Mouse (Mus musculus): Measurements from ENCODE around the gene Agxt. TPM values are rescaled to one million over a fixed set of nuclear protein-coding genes. Genes with fewer than 3 reads are reported as not detected.

Agxt gene
- polyA plus RNA-seq (2012; rRNA removed): not detected in 2 replicates

DNA sequence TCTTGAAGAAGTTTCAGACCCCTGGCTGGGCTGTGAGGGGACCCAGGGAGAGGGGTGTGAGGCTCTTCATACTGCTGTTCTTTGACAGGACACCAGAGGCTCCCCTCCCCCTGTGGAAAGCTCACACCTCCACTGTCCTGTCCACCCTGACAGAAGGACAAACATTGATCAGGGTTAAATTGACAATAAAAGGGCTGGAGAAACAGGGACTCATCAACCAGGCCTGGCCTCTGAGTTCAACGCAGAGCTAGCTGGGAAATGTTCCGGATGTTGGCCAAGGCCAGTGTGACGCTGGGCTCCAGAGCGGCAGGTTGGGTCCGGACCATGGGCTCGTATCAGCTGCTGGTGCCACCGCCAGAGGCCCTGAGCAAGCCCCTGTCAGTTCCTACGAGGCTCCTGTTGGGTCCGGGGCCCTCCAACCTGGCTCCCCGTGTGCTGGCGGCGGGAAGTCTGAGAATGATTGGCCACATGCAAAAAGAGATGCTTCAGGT, at the start of gene Agxt:
Agxt (plus strand) TSS at position 205 of the 491 bp plus-strand sequence.

GRCm38 (mm10) chr1:93101571-93102061, 33.4 kb upstream of the Agxt start, which contains the start of gene Kif1a:
Gene Kif1a, minus strand, starts transcription at chr1:93101951.

GRCm38 (mm10) chr1:93160501-93161133, 25.6 kb downstream of the Agxt start, which contains the start of gene 2310007B03Rik:
Gene 2310007B03Rik, minus strand, starts transcription at chr1:93160948.

DNA sequence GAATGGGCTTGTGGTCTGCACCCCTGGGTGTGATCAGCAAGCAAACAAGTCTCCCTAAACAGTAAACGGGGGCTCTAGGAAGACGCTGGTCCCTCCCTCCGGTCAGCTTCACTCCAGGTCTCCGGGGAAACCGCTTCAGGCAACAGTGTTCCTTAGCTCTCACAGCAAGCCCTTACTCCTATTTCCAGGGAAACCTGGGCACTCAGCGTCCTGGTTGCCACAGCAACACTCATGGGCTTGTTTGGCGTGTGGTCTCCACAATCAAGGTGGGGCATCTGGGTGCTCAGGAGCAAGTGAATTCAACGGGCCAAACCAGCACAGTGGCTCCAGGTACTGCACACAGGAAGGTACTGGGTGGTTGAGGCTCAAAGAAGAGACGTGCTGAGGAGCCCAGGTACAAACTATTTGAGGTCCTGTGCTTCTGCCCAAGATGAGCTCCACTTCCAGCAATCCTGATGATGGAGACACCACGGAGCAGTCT, 33.3 kb downstream of the Agxt start, which contains the start of gene Crocc2:
Crocc2 (plus strand) TSS at position 431 of the 481 bp plus-strand sequence.

Other genes starting within 250 kb of the Agxt start
- gene Ankmy1, start 232.3 kb upstream of the Agxt start, polyA plus RNA-seq (2012; rRNA removed): 0.09 TPM in 1 of 2 replicates, not detected in the other
- 15.1 and 35.8 TPM in 2 replicates for gene Dusp28, start 228.3 kb upstream of the Agxt start, polyA plus RNA-seq (2012; rRNA removed)
- gene Rnpepl1, start 224.5 kb upstream of the Agxt start, polyA plus RNA-seq (2012; rRNA removed): 130 and 203 TPM in 2 replicates
- 24.2 and 34.5 TPM in 2 replicates for gene Capn10, start 200.9 kb upstream of the Agxt start, polyA plus RNA-seq (2012; rRNA removed)
- gene Gpr35, start 184.4 kb upstream of the Agxt start, polyA plus RNA-seq (2012; rRNA removed): 1.6 and 4.7 TPM in 2 replicates
- gene Aqp12, start 128.9 kb upstream of the Agxt start, polyA plus RNA-seq (2012; rRNA removed): not detected in 2 replicates
- 1.5 and 2.3 TPM in 2 replicates for gene Kif1a, start 33.3 kb upstream of the Agxt start, polyA plus RNA-seq (2012; rRNA removed)
- 5.2 and 9.1 TPM in 2 replicates for gene 2310007B03Rik, start 25.7 kb downstream of the Agxt start, polyA plus RNA-seq (2012; rRNA removed)
- 0.03 and 0.04 TPM in 2 replicates for gene Crocc2, start 33.5 kb downstream of the Agxt start, polyA plus RNA-seq (2012; rRNA removed)
- gene Sned1, start 100.6 kb downstream of the Agxt start, polyA plus RNA-seq (2012; rRNA removed): 1.0 and 2.7 TPM in 2 replicates
- 2.4 and 3.0 TPM in 2 replicates for gene Mterf4, start 170.7 kb downstream of the Agxt start, polyA plus RNA-seq (2012; rRNA removed)
- gene Ppp1r7, start 207.6 kb downstream of the Agxt start, polyA plus RNA-seq (2012; rRNA removed): 1.1 and 1.3 TPM in 2 replicates
- gene Pask, start 208.2 kb downstream of the Agxt start, polyA plus RNA-seq (2012; rRNA removed): 0.38 and 0.65 TPM in 2 replicates
- gene Ano7, start 238.7 kb downstream of the Agxt start, polyA plus RNA-seq (2012; rRNA removed): 34.9 and 51.3 TPM in 2 replicates

Measured in stomach, adult 2 months (tissue).